Mouse (Mus musculus): Measurements from ENCODE around the gene Spin1.

GRCm38 (mm10) chr13:51096644-51097043, 4.0 kb upstream of the Spin1 start:
- TF ChIP-seq CTCF (IDR thresholded peaks at IDR 0.05; ENCODE audit: low read depth, low read length): no peak
- TF ChIP-seq POLR2A (IDR thresholded peaks at IDR 0.05; ENCODE audit: borderline replicate concordance, low read depth, low read length): no peak
